Mouse (Mus musculus) stomach, postnatal 0 days (tissue): ENCODE results near the gene Pptc7. TPM values are rescaled to one million over a fixed set of nuclear protein-coding genes. Genes with fewer than 3 reads are reported as not detected.

Source experiments
- ATAC-seq: fragments of 200-750 bp; cut with Nextera tagmentation; 2 replicates; pipeline ENCODE4 v1.8.0; 2017; ENCODE audit not compliant: low FRiP score, low TSS enrichment
- DNase-seq: peaks from one replicate; pipeline ENCODE4 v3.0.0-alpha.2; 2016; ENCODE audit warnings: low spot score
- H3K27ac ChIP-seq: fragments of 300-500 bp; sonication (generic); replicated peaks from 2 replicates; pipeline ENCODE4 v1.5.1; 2014; ENCODE audit warnings: mild to moderate bottlenecking, control low read depth
- H3K27me3 ChIP-seq: fragments of 300-500 bp; sonication (generic); 2 replicates; pipeline ENCODE4 v1.6.1; 2014; ENCODE audit warnings: low read length; ENCODE audit not compliant: control insufficient read depth, insufficient read depth
- H3K36me3 ChIP-seq: fragments of 300-500 bp; sonication (generic); 2 replicates; pipeline ENCODE4 v1.6.1; 2014; ENCODE audit warnings: low read length, mixed read lengths; ENCODE audit not compliant: control insufficient read depth, insufficient read depth
- H3K4me1 ChIP-seq: fragments of 300-500 bp; sonication (generic); replicated peaks from 2 replicates; pipeline ENCODE4 v1.6.1; 2014; ENCODE audit warnings: antibody characterized with exemption; ENCODE audit not compliant: control insufficient read depth, insufficient read depth
- H3K4me2 ChIP-seq: fragments of 300-500 bp; sonication (generic); replicated peaks from 2 replicates; pipeline ENCODE4 v1.6.1; 2014; ENCODE audit warnings: low read depth, mild to moderate bottlenecking, control low read depth, moderate library complexity
- H3K4me3 ChIP-seq: fragments of 300-500 bp; sonication (generic); 2 replicates; pipeline ENCODE4 v1.5.1; 2014; ENCODE audit warnings: low read depth, low read length, control low read depth
- H3K9ac ChIP-seq: fragments of 300-500 bp; sonication (generic); 2 replicates; pipeline ENCODE4 v1.6.1; 2014; ENCODE audit warnings: mild to moderate bottlenecking, low read length, control low read depth, mixed read lengths
- H3K9me3 ChIP-seq: fragments of 300-500 bp; sonication (generic); 2 replicates; pipeline ENCODE4 v1.6.1; 2016; ENCODE audit warnings: low read length; ENCODE audit not compliant: control insufficient read depth
- CTCF ChIP-seq: IDR thresholded peaks from 2 replicates; pipeline ENCODE4 v1.5.1; 2016; ENCODE audit warnings: antibody characterized with exemption, low read depth, mild to moderate bottlenecking, moderate library complexity
- EP300 ChIP-seq: optimal IDR thresholded peaks from 2 replicates; pipeline ENCODE3; 2016; ENCODE audit warnings: antibody characterized with exemption
- WGBS: fragments of 180-500 bp; shearing (Covaris S2); extraction: QIAGEN DNeasy Blood & Tissue Kit; methylation state at CpG from one replicate; pipeline ENCODE4 v1.1.7; 2014; 5-methylcytosine and 5-hydroxymethylcytosine counted together
- polyA plus RNA-seq: library from polyadenylated mRNA; unstranded; fragments of >200 nt; fragmentation: Nextera tagmentation; extraction: Ambion mirVana; gene quantifications from 2 replicates; pipeline ENCODE4 v1.2.1, GENCODE M21; 2015

Gene Pptc7
- polyA plus RNA-seq, 1 experiment from 2014 or later = 7.8 TPM

DNA sequence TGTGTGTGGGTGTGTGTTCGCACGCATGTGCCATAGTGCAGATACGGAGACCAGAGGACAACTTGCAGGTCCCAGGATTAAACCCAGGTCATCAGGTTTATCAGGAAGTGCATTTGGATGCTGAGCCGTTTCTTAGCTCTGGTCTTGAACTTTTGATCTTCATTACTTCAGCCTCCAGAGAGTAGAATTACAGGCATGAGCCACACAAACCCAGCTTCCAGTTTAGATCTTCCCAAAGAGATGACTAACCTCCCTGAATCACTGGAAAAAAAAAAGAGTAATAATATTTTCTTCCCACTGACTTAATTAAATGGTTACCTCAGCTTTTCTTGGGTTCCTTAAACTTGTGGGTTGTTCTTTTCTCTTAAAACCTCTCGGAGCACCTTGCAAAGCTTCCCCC lies 11.3 kb upstream of the Pptc7 start:
- Histone ChIP-seq H3K27me3 (no peaks in the 10 kb centered on the region), H3K4me2 (no peak overlapping the region), H3K27ac (no peak overlapping the region), H3K9ac (no peak overlapping the region), H3K4me1 (no peaks in the 10 kb centered on the region), H3K9me3 (no peaks in the 10 kb centered on the region), H3K4me3 (no peak overlapping the region), H3K36me3 (no peaks in the 10 kb centered on the region)
- TF ChIP-seq EP300 (no peak), CTCF (no peak)
- no peak for DNase-seq
- 71% methylated on average over 5 of the region's 5 CpGs for WGBS
- no peak for ATAC-seq

DNA sequence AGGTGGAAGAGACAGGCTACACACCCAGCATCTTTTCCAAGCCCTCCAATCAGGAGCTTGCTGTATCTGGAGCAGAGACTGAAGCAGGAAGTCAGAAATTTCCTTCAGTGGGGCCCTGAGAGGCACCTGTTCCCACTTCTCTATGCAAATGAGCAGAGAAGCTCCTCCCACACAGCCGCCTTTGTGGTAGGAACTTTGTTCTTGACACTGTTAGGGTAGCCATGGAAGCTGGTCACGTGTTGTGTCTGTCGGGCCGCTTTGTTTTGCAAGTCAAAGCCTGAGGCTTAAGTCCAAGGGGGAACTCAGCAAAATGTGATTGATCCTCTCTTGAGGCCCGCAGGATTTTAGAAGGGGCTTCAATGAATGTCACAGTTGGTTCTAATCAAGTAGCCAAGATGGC lies 9.4 kb upstream of the Pptc7 start:
- ATAC-seq (peak; percentile 82), DNase-seq (peak; percentile 84)
- no peaks in the 10 kb centered on the region for H3K27me3 ChIP-seq
- H3K9ac ChIP-seq = no peak overlapping the region
- H3K4me2 ChIP-seq = no peak overlapping the region
- WGBS = 29% methylated on average over 5 of the region's 5 CpGs
- H3K36me3 ChIP-seq = no peaks in the 10 kb centered on the region
- H3K27ac ChIP-seq = no peak overlapping the region
- no peak for TF ChIP-seq CTCF
- TF ChIP-seq EP300 = no peak
- no peaks in the 10 kb centered on the region for H3K4me1 ChIP-seq
- no peak overlapping the region for H3K4me3 ChIP-seq
- H3K9me3 ChIP-seq = no peaks in the 10 kb centered on the region

DNA sequence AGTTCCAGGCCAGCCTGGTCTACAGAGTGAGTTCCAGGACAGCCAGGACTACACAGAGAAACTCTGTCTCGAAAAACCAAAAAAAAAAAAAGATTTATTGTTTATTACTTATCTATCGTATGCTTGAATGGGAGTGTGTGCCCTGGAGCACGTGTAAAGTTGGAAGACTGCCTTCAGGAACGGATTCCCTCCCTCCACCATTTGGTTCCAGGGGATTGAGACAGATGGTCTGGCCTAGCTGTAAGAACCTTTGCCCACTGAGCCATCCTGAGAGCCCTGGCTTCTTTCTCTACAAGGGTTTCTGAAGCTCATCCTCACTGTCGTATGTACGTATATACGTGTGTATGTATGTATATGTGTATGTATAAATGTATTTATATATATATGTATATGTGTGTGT lies 5.2 kb upstream of the Pptc7 start:
- no peak overlapping the region for H3K9ac ChIP-seq
- H3K9me3 ChIP-seq = no peaks in the 10 kb centered on the region
- ATAC-seq (no peak), DNase-seq (no peak)
- no peak overlapping the region for H3K4me3 ChIP-seq
- no peak overlapping the region for H3K4me2 ChIP-seq
- no peaks in the 10 kb centered on the region for H3K36me3 ChIP-seq
- H3K27ac ChIP-seq = no peak overlapping the region
- TF ChIP-seq EP300 (no peak), CTCF (no peak)
- no peaks in the 10 kb centered on the region for H3K27me3 ChIP-seq
- 0 out of 2 replicates have a peak, but pooled peaks cover 4% of the 10 kb centered on the region for H3K4me1 ChIP-seq
- 69% methylated on average over 7 of the region's 7 CpGs for WGBS

DNA sequence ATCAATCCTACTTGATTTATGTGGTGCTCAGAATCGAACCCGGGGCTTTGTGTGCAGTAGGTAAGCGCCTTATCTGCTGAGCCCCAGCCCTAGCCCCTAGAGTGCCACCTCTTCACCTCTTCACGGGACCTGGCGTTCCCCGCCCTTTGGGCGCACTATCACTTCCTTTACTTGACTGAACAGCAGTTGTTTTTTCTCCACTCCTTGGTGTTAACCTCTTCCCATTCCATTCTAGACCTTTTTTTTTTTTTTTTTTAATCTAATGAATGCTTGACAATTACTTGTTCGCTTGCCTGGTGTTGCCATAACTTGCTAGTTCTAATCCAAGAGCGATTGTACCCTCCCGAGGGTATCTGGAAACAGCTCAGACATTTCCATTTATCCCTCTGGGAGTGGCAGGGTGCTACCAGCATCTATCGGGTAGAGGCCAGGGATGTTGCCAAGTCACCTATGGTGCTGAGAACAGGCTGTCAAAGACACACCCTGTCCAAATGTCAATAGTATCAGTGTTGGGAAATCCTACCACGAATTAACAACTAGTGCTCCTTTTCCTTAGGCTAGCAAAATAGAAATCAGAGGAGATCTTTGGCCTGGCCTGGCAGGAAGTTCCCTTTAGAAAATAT lies 4.3 kb upstream of the Pptc7 start:
- Histone ChIP-seq H3K27ac (peak overlapping the region; percentile 78), H3K4me1 (0 out of 2 replicates have a peak, but pooled peaks cover 4% of the 10 kb centered on the region), H3K9ac (no peak overlapping the region), H3K36me3 (no peaks in the 10 kb centered on the region), H3K27me3 (no peaks in the 10 kb centered on the region), H3K4me3 (no peak overlapping the region), H3K9me3 (no peaks in the 10 kb centered on the region), H3K4me2 (peak overlapping the region; percentile 36)
- WGBS = 44% methylated on average over 12 of the region's 12 CpGs
- TF ChIP-seq EP300 = no peak
- TF ChIP-seq CTCF = no peak
- DNase-seq (peak; percentile 53), ATAC-seq (peak; percentile 54)

DNA sequence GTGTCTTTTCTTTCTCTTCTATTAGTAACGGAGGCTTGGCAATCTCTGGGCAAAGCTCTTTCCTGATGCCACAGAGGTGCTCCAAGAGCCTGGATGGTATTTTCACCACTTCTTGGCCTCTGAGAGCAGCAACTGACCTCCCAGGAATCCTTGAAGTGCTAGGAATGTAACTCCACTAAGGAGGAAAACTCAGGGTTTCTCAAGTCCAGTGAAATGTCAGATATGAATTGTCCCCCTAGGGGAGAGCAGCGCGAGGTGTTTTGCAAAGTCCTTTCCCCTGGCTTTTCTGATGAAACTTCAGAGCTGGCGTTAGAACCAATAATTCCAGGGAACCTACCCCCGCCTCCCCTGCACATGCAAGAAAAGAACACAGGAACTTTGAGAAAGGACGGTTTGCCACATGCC lies 3.7 kb upstream of the Pptc7 start:
- peak overlapping the region; percentile 78 for H3K27ac ChIP-seq
- no peak overlapping the region for H3K9ac ChIP-seq
- DNase-seq (no peak), ATAC-seq (no peak)
- H3K4me2 ChIP-seq = peak overlapping the region; percentile 36
- no peaks in the 10 kb centered on the region for H3K36me3 ChIP-seq
- H3K9me3 ChIP-seq = no peaks in the 10 kb centered on the region
- WGBS = 20% methylated on average over 6 of the region's 6 CpGs
- H3K4me1 ChIP-seq = 0 out of 2 replicates have a peak, but pooled peaks cover 4% of the 10 kb centered on the region
- no peaks in the 10 kb centered on the region for H3K27me3 ChIP-seq
- TF ChIP-seq EP300 (no peak), CTCF (no peak; the same call in 1 of the 2 replicates)
- H3K4me3 ChIP-seq = no peak overlapping the region

DNA sequence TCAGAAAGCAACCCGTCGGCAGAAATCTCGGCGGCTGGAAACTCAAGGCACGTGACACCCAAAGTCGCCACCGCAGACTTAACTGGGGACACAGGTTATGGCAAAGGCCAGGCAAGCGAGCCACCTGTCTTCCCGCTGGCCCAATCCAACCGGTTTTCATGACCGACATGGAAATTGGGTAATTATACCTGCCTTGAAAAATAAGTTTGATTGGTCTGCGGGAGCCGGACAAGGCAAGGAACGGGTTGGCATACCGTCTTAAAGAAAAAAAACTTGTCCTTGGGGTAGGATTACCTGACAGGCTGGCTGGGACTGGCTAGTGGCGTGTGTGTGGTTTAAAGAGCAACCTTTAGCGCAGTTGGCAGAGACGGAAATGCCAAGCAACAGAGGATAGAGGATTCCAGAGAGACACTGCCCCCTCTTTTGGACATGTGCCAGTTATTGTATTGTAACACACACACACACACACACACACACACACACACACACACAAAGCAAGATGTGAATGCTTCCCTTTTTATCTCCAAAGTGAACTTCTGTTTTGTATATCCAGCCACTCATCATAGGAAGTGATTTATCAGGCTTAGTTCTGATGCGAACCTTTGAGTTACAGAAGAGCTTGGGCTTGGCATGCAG lies 3.2 kb upstream of the Pptc7 start:
- Histone ChIP-seq H3K9me3 (no peaks in the 10 kb centered on the region), H3K4me1 (0 out of 2 replicates have a peak, but pooled peaks cover 4% of the 10 kb centered on the region), H3K4me3 (no peak overlapping the region), H3K36me3 (no peaks in the 10 kb centered on the region), H3K27me3 (no peaks in the 10 kb centered on the region), H3K4me2 (peak overlapping the region; percentile 36), H3K9ac (0 out of 2 replicates have a peak overlapping the region, but pooled peaks have one; percentile 35), H3K27ac (peak overlapping the region; percentile 78)
- TF ChIP-seq EP300 (no peak), CTCF (no peak)
- WGBS = 16% methylated on average over 19 of the region's 19 CpGs
- ATAC-seq (no peak), DNase-seq (peak; percentile 47)
